27 mouse cellular contexts compared by ENCODE assay signal in the genomic region with DNA sequence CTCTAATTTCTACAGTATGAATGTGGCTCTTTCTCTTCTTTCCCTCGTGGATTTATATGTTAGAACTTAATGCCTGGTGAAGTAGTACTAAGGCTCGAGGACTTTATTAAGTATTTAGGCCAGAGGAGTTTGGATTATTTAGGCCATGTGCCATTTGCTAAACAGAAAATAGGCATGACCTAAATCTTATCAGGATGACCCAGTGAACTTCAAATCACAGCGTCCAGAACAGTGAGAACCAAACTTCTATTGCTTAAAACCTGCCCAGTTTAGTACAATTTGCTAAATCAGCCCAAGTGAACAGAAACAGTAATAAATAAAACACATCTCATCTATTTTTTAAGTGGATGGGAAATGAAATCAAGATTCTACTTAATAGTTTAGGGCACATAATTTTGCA.
"Had no signal": no experiment of that assay in that cellular context is flagged by ENCODE, and none has a peak within 500 bp of the region (broad histone marks: within the 10 kb centered on the region; RNA-seq: fewer than 3 reads in every experiment).

No protein-coding gene starts in this region.

- H3K36me3 ChIP-seq: embryonic facial prominence, embryonic 10.5 days; embryonic facial prominence, embryonic 12.5 days; embryonic facial prominence, embryonic 13.5 days; embryonic facial prominence, embryonic 15.5 days; forebrain, embryonic 10.5 days; forebrain, embryonic 12.5 days; forebrain, embryonic 15.5 days had no signal

- H3K27ac ChIP-seq: embryonic facial prominence, embryonic 10.5 days; embryonic facial prominence, embryonic 12.5 days; embryonic facial prominence, embryonic 13.5 days; embryonic facial prominence, embryonic 15.5 days; forebrain, embryonic 10.5 days; forebrain, embryonic 12.5 days; forebrain, embryonic 13.5 days; forebrain, embryonic 15.5 days; gastrocnemius, adult 2 months; heart, adult 2 months had no signal

- H3K9ac ChIP-seq: embryonic facial prominence, embryonic 12.5 days; embryonic facial prominence, embryonic 13.5 days; embryonic facial prominence, embryonic 15.5 days; forebrain, embryonic 12.5 days; forebrain, embryonic 13.5 days; forebrain, embryonic 15.5 days; forebrain, postnatal 0 days had no signal

- DNase-seq: cerebellum, adult 2 months; cerebellum, adult 8-10 months; cerebellum, adult 9-10 months; cerebellum, adult 9-11 months; cerebellum, postnatal 10 days; cerebellum, postnatal 14 days; cerebellum, postnatal 25 days; cerebellum, postnatal 36 days; embryo, embryonic 11 days; forebrain, postnatal 0 days; gastrocnemius, adult 2 months; gastrocnemius, postnatal 10 days; gastrocnemius, postnatal 14 days; gastrocnemius, postnatal 25 days; gastrocnemius, postnatal 36 days; heart, adult 11 months; heart, adult 18-20 months; heart, adult 2 months had no signal

- H3K4me3 ChIP-seq: embryonic facial prominence, embryonic 10.5 days; embryonic facial prominence, embryonic 12.5 days; embryonic facial prominence, embryonic 13.5 days; embryonic facial prominence, embryonic 15.5 days; erythroblast, embryonic 14.5 days; forebrain, embryonic 10.5 days; forebrain, embryonic 12.5 days; forebrain, embryonic 13.5 days; forebrain, embryonic 15.5 days; gastrocnemius, adult 2 months; heart, adult 2 months had no signal

- H3K4me1 ChIP-seq: embryonic facial prominence, embryonic 10.5 days; embryonic facial prominence, embryonic 12.5 days; embryonic facial prominence, embryonic 13.5 days; embryonic facial prominence, embryonic 15.5 days; forebrain, embryonic 10.5 days; forebrain, embryonic 12.5 days; forebrain, embryonic 13.5 days; forebrain, embryonic 15.5 days had no signal

- H3K27me3 ChIP-seq: embryonic facial prominence, embryonic 12.5 days; embryonic facial prominence, embryonic 13.5 days; embryonic facial prominence, embryonic 15.5 days; forebrain, embryonic 12.5 days; forebrain, embryonic 13.5 days; forebrain, embryonic 15.5 days had no signal
